Mouse (Mus musculus) liver, postnatal 0 days (tissue): ENCODE results near the gene Prkar1a.

Experiments used
- CTCF ChIP-seq: sonication (generic); IDR thresholded peaks from 2 replicates; pipeline ENCODE4 v1.5.1; 2016; ENCODE audit warnings: antibody characterized with exemption, low read depth
- EP300 ChIP-seq: IDR thresholded peaks from 2 replicates; pipeline ENCODE4 v1.6.1; 2016; ENCODE audit warnings: antibody characterized with exemption, low read depth, mild to moderate bottlenecking

DNA sequence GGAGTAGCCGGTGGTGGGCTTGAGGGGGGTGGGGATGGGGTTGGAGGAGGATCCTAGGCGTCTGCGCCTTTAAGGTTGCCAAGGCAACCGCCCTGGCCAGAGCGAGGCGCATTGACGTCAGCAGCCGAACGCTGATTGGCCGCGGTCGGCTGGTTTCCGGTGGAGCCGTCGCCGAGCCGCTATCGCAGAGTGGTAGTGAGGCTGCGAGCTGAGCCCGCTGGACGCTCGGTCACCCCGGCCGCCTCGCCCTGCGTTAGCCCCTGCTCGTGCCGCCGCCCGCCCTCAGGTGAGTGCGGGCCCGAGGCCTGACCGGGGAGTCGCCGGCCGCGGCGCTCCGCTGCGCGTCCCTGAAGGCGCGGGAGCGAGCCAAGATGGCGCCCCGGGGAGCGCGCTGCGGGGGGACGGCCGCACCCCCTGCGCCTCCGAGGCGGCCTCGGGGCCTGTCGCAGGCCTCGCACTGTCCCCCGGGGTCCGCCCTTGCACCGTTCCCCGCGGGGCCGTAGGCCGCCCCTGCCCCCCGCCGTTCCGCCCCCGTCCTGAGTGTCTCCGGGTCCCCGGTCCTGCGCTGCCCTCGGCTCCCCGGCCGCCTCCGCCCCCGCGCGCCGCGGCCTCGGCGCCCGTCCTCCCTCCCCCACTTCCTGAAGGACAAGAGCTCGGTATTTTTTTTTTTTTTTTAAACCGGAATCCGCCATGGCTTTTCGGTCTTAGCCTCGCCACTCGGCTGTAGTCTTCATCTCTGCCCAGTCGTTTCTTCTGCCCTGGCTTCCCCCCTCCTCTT is 1.8 kb downstream of the Prkar1a start:
- TF ChIP-seq CTCF (no peak), EP300 (no peak)
